Mouse (Mus musculus) limb, embryonic 11.5 days (tissue): ENCODE data around the gene Mtln. TPM values are rescaled to one million over a fixed set of nuclear protein-coding genes. Genes with fewer than 3 reads are reported as not detected.

ENCODE experiments used
- ATAC-seq: fragments of 200-750 bp; cut with Nextera tagmentation; 2 replicates; pipeline ENCODE4 v1.8.0; 2017; ENCODE audit warnings: low read depth; ENCODE audit not compliant: insufficient number of reproducible peaks, low FRiP score, low TSS enrichment
- DNase-seq: peaks from one replicate; pipeline ENCODE4 v3.0.0-alpha.2; 2015; ENCODE audit warnings: low spot score
- H3K27ac ChIP-seq: fragments of 300-500 bp; sonication (generic); replicated peaks from 2 replicates; pipeline ENCODE4 v1.5.1; 2014; ENCODE audit warnings: low read depth, mild to moderate bottlenecking, low read length
- H3K27me3 ChIP-seq: fragments of 300-500 bp; sonication (generic); 2 replicates; pipeline ENCODE4 v1.6.1; 2014; ENCODE audit warnings: mild to moderate bottlenecking, low read length, mixed read lengths; ENCODE audit not compliant: control insufficient read depth, insufficient read depth
- H3K36me3 ChIP-seq: fragments of 300-500 bp; sonication (generic); 2 replicates; pipeline ENCODE4 v1.6.1; 2014; ENCODE audit warnings: mild to moderate bottlenecking, low read length, moderate library complexity, mixed read lengths; ENCODE audit not compliant: control insufficient read depth, insufficient read depth
- H3K4me1 ChIP-seq: fragments of 300-500 bp; sonication (generic); 2 replicates; pipeline ENCODE4 v1.6.1; 2014; ENCODE audit warnings: low read length, mixed read lengths; ENCODE audit not compliant: control insufficient read depth, insufficient read depth
- H3K4me2 ChIP-seq: fragments of 300-500 bp; sonication (generic); 2 replicates; pipeline ENCODE4 v1.6.1; 2014; ENCODE audit warnings: low read depth, mild to moderate bottlenecking, moderate library complexity; ENCODE audit not compliant: severe bottlenecking
- H3K4me3 ChIP-seq: fragments of 300-500 bp; sonication (generic); 2 replicates; pipeline ENCODE4 v1.5.1; 2014; ENCODE audit warnings: low read depth, low read length
- H3K9ac ChIP-seq: fragments of 300-500 bp; sonication (generic); 2 replicates; pipeline ENCODE4 v1.6.1; 2014; ENCODE audit warnings: mild to moderate bottlenecking, low read length
- H3K9me3 ChIP-seq: fragments of 300-500 bp; sonication (generic); 2 replicates; pipeline ENCODE4 v1.6.1; 2016; ENCODE audit warnings: low read length; ENCODE audit not compliant: control insufficient read depth
- WGBS: fragments of 180-500 bp; shearing (Covaris S2); extraction: QIAGEN DNeasy Blood & Tissue Kit; methylation state at CpG from one replicate; pipeline ENCODE4 v1.1.7; 2014; 5-methylcytosine and 5-hydroxymethylcytosine counted together
- polyA plus RNA-seq: library from polyadenylated mRNA; unstranded; fragments of >200 nt; fragmentation: Nextera tagmentation; extraction: Ambion mirVana; gene quantifications from 2 replicates; pipeline ENCODE4 v1.2.1, GENCODE M21; 2014

Mtln gene
- polyA plus RNA-seq, 1 experiment from 2014 or later, result 17.6 TPM

- no peak for DNase-seq
- H3K4me3 ChIP-seq, result peak overlapping the region; percentile 65
- no peak for ATAC-seq
Measured at GRCm38 (mm10) chr2:127789138-127789537, 3.1 kb downstream of the Mtln start.

GRCm38 (mm10) chr2:127788440-127789116, 3.7 kb downstream of the Mtln start, which contains the start of gene Nphp1:
TSS of gene Nphp1 (minus strand) at chr2:127788897.
- Histone ChIP-seq H3K9me3 (no peaks in the 10 kb centered on the region), H3K27me3 (no peaks in the 10 kb centered on the region), H3K4me2 (peak within 1 kb of the TSS; percentile 62), H3K4me1 (peaks cover 4% of the 10 kb centered on the region; the same call in 1 of the 2 replicates), H3K9ac (peak within 1 kb of the TSS; percentile 87), H3K4me3 (peak within 1 kb of the TSS; percentile 65), H3K27ac (no peak within 1 kb of the TSS), H3K36me3 (no peaks in the 10 kb centered on the region)
- WGBS, result under 1% methylated on average over 40 of the region's 40 CpGs
- ATAC-seq, result peak; percentile 80
- DNase-seq, result peak; percentile 90

More at GRCm38 (mm10) chr2:127789138-127789537, 3.1 kb downstream of the Mtln start:
- Histone ChIP-seq H3K27me3 (no peaks in the 10 kb centered on the region), H3K27ac (no peak overlapping the region), H3K4me2 (peak overlapping the region; percentile 62), H3K9ac (peak overlapping the region; percentile 87), H3K4me1 (peaks cover 4% of the 10 kb centered on the region; the same call in 1 of the 2 replicates), H3K36me3 (no peaks in the 10 kb centered on the region), H3K9me3 (no peaks in the 10 kb centered on the region)
- WGBS, result 9% methylated on average over 11 of the region's 11 CpGs

GRCm38 (mm10) chr2:127787226-127787625, 5.1 kb downstream of the Mtln start:
- Histone ChIP-seq H3K4me1 (peaks cover 4% of the 10 kb centered on the region; the same call in 1 of the 2 replicates), H3K36me3 (no peaks in the 10 kb centered on the region), H3K4me3 (no peak overlapping the region), H3K4me2 (no peak overlapping the region), H3K9me3 (no peaks in the 10 kb centered on the region), H3K27me3 (no peaks in the 10 kb centered on the region), H3K9ac (no peak overlapping the region), H3K27ac (no peak overlapping the region)
- no peak for DNase-seq
- no peak for ATAC-seq
- WGBS, result 93% methylated on average over 5 of the region's 5 CpGs

GRCm38 (mm10) chr2:127778451-127778850, 13.8 kb downstream of the Mtln start:
- no peak overlapping the region for H3K9ac ChIP-seq
- H3K27me3 ChIP-seq, result no peaks in the 10 kb centered on the region
- ATAC-seq (no peak), DNase-seq (no peak)
- peaks cover 2% of the 10 kb centered on the region for H3K36me3 ChIP-seq
- no peaks in the 10 kb centered on the region for H3K4me1 ChIP-seq
- no peaks in the 10 kb centered on the region for H3K9me3 ChIP-seq
- no peak overlapping the region for H3K4me2 ChIP-seq
- H3K27ac ChIP-seq, result no peak overlapping the region
- WGBS, result 90% methylated on average over 5 of the region's 5 CpGs
- H3K4me3 ChIP-seq, result no peak overlapping the region

GRCm38 (mm10) chr2:127775013-127775412, 17.3 kb downstream of the Mtln start:
- WGBS, result 92% methylated on average over 3 of the region's 3 CpGs
- no peak for ATAC-seq

GRCm38 (mm10) chr2:127774578-127774941, 17.7 kb downstream of the Mtln start:
- WGBS, result 55% methylated on average over 1 of the region's 1 CpGs
- Histone ChIP-seq H3K27me3 (no peaks in the 10 kb centered on the region), H3K9ac (no peak overlapping the region), H3K27ac (no peak overlapping the region), H3K4me2 (no peak overlapping the region), H3K36me3 (peaks cover 5% of the 10 kb centered on the region), H3K9me3 (no peaks in the 10 kb centered on the region), H3K4me3 (no peak overlapping the region), H3K4me1 (no peaks in the 10 kb centered on the region)
- ATAC-seq, result no peak
- DNase-seq, result no peak

More at GRCm38 (mm10) chr2:127775013-127775412, 17.3 kb downstream of the Mtln start:
- no peak overlapping the region for H3K4me3 ChIP-seq
- H3K4me2 ChIP-seq, result no peak overlapping the region
- H3K4me1 ChIP-seq, result no peaks in the 10 kb centered on the region
- H3K9ac ChIP-seq, result no peak overlapping the region
- no peaks in the 10 kb centered on the region for H3K9me3 ChIP-seq
- DNase-seq, result no peak
- no peaks in the 10 kb centered on the region for H3K27me3 ChIP-seq
- peaks cover 5% of the 10 kb centered on the region for H3K36me3 ChIP-seq
- no peak overlapping the region for H3K27ac ChIP-seq

GRCm38 (mm10) chr2:127773938-127774577, 18.2 kb downstream of the Mtln start:
- Histone ChIP-seq H3K9ac (no peak overlapping the region), H3K4me3 (no peak overlapping the region), H3K27ac (no peak overlapping the region), H3K4me1 (no peaks in the 10 kb centered on the region), H3K4me2 (no peak overlapping the region), H3K27me3 (no peaks in the 10 kb centered on the region), H3K9me3 (no peaks in the 10 kb centered on the region), H3K36me3 (peaks cover 5% of the 10 kb centered on the region)
- ATAC-seq, result no peak
- 66% methylated on average over 15 of the region's 15 CpGs for WGBS
- no peak for DNase-seq

GRCm38 (mm10) chr2:127761587-127761986, 30.7 kb downstream of the Mtln start:
- H3K36me3 ChIP-seq, result peaks cover 2% of the 10 kb centered on the region; the same call in 1 of the 2 replicates
- DNase-seq, result no peak
- H3K9ac ChIP-seq, result no peak overlapping the region

More at GRCm38 (mm10) chr2:127761587-127761986, 30.7 kb downstream of the Mtln start:
- Histone ChIP-seq H3K27ac (no peak overlapping the region), H3K4me3 (no peak overlapping the region), H3K9me3 (no peaks in the 10 kb centered on the region), H3K4me2 (no peak overlapping the region), H3K4me1 (no peaks in the 10 kb centered on the region), H3K27me3 (no peaks in the 10 kb centered on the region)
- no peak for ATAC-seq
- WGBS, result 92% methylated on average over 5 of the region's 5 CpGs
